Mouse (Mus musculus) frontal cortex, adult 2 months (tissue): ENCODE results near the gene Aadacl4. TPM values are rescaled to one million over a fixed set of nuclear protein-coding genes. Genes with fewer than 3 reads are reported as not detected.
"Not testable (repeated sequence)": the region's sequence is repeated elsewhere in the genome, so short reads cannot be mapped to it uniquely, and the experiment has no call there.

ENCODE experiments used
- DNase-seq, 2 experiments: peaks; one replicate each; pipeline ENCODE4 v3.0.0; 2022; ENCODE audit warnings: low spot score in 1 of 2; ENCODE audit errors: extremely low spot score in 1 of 2
- polyA plus RNA-seq: library from polyadenylated mRNA; depleted of rRNA; stranded (reverse); fragments of >200 nt; gene quantifications from 2 replicates; pipeline ENCODE4 v1.2.3, GENCODE M21; 2012; rRNA removed

The Aadacl4 gene
- polyA plus RNA-seq, result not detected in 2 replicates

GRCm38 (mm10) chr4:144613407-144613806 lies at the start of gene Aadacl4:
Gene Aadacl4 (plus strand): TSS chr4:144613707.
- DNase-seq, result no peak

GRCm38 (mm10) chr4:144565034-144565433 lies 48.5 kb upstream of the Aadacl4 start, which contains the start of gene Gm13124:
Gene Gm13124 (minus strand): TSS chr4:144565134.
- DNase-seq, result no peak

GRCm38 (mm10) chr4:144567752-144568151 lies 45.8 kb upstream of the Aadacl4 start:
- DNase-seq, result no peak

- not testable (repeated sequence) for DNase-seq
Measured at GRCm38 (mm10) chr4:144586207-144586606, 27.3 kb upstream of the Aadacl4 start.

GRCm38 (mm10) chr4:144592790-144593189 lies 20.7 kb upstream of the Aadacl4 start:
- no peak for DNase-seq

- DNase-seq, result no peak
Measured at GRCm38 (mm10) chr4:144614586-144614985, 1.1 kb downstream of the Aadacl4 start.

GRCm38 (mm10) chr4:144638263-144638662 lies 24.8 kb downstream of the Aadacl4 start:
- DNase-seq, result no peak

Other genes with a start within 250 kb of the Aadacl4 start
- gene Pramef20, start 235.8 kb upstream of the Aadacl4 start, polyA plus RNA-seq, result not detected in 2 replicates
- 0.04 and 0.59 TPM in 2 replicates for gene Pramef12, start 205.2 kb upstream of the Aadacl4 start, polyA plus RNA-seq
- gene 1700012P22Rik, start 174.9 kb upstream of the Aadacl4 start, polyA plus RNA-seq, result not detected in 2 replicates
- not detected in 2 replicates for gene Gm9944, start 160.4 kb upstream of the Aadacl4 start, polyA plus RNA-seq
- gene Aadacl3, start 150.0 kb upstream of the Aadacl4 start, polyA plus RNA-seq, result not detected in 2 replicates
- not detected in 2 replicates for gene 9430007A20Rik, start 93.9 kb upstream of the Aadacl4 start, polyA plus RNA-seq
- not detected in 2 replicates for gene Gm13124, start 48.6 kb upstream of the Aadacl4 start, polyA plus RNA-seq
- gene Gm436, start 72.7 kb downstream of the Aadacl4 start, polyA plus RNA-seq, result not detected in 2 replicates
- gene Gm13178, start 107.7 kb downstream of the Aadacl4 start, polyA plus RNA-seq, result not detected in 2 replicates
- gene Gm438, start 172.9 kb downstream of the Aadacl4 start, polyA plus RNA-seq, result not detected in 2 replicates